Mouse (Mus musculus) megakaryocyte-erythroid progenitor cell, adult 5-6 weeks (primary cell): ENCODE measurements around the gene Vti1a. TPM values are rescaled to one million over a fixed set of nuclear protein-coding genes. Genes with fewer than 3 reads are reported as not detected.

Experiments used
- ATAC-seq: replicated peaks from 2 replicates; pipeline ENCODE4 v1.8.0; 2016; ENCODE audit warnings: mild to moderate bottlenecking, inconsistent platforms; ENCODE audit not compliant: severe bottlenecking, poor library complexity, low FRiP score, low TSS enrichment
- total RNA-seq, 2 experiments: library from RNA; stranded (forward) in 1 of 2; stranded (reverse) in 1 of 2; fragments of 200-1000, 215-1000 nt in 1 of 2; fragments of >200 nt in 1 of 2; fragmentation: Nextera tagmentation in 1 of 2; gene quantifications; 2 replicates each; pipeline ENCODE4 v1.2.3; 2014 to 2017

Vti1a gene
- total RNA-seq, 2 experiments from 2014 or later: 54.3 to 56.4 TPM

DNA sequence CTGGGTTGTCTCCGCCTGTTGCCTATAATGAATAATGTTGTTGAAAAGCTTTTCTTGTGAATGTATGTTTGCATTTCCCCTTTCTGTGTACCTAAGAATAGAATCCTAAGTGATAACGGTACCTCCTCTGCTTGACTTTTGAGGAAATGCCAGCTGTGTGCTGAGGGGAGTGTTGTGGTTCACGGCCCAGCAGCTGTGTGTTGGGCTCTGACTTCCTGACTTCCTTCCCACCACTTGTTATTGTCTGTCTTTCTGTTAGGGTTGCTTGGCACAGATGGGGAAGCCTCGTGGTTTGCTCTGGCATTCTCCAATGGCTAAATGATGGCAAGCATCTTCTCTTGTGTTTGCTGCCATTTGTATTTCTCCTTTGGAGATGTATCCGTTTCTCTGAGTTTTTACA lies 228.4 kb downstream of the Vti1a start:
- ATAC-seq: peak; percentile 38; the same call in 1 of the 2 replicates

- peak; percentile 88 for ATAC-seq
Measured at GRCm38 (mm10) chr19:55545529-55545928, 229.4 kb downstream of the Vti1a start.

- ATAC-seq: no peak
Measured at GRCm38 (mm10) chr19:55546009-55546528, 230.0 kb downstream of the Vti1a start.

DNA sequence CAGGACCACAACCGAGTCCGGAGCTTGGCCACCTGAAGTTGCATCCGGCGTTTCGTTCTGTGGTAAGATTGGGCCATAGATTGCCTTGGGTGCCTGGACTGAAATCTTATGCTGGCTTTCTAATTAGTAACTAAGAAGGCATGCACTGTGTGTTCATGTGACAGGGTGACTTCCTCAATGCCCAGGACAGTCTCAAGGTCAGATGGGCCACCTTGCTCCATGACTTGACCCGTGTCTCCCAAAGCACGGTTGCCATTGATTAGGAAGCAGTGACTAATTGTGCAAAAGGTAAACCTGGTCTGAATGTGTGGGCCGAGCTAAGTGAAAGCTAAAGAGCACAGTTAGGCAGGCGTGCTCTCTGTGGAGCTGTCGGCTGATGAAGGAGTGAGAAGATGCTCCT lies 232.1 kb downstream of the Vti1a start:
- no peak for ATAC-seq

DNA sequence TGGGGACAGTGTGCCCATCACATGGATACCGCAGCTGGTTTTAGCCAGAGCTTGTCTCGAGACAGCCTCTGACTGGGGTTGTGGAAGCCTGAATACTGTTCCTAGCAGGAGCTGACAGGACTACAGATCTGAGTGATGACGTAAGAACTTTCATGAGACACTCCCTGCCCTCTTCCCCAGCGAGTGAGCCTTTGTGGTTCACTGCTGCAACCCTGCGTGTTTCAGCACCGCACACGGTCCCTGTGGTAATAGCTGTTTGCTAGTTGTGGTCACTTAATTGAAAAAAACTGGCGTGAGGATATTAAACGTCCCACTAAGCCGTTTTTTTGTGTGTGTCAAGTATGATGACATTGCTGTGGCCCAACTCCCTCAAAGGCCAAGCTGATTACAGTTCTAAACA lies 232.6 kb downstream of the Vti1a start:
- no peak for ATAC-seq

- ATAC-seq: no peak
Measured at GRCm38 (mm10) chr19:55550176-55550575, 234.1 kb downstream of the Vti1a start.

- no peak for ATAC-seq
Measured at GRCm38 (mm10) chr19:55552339-55552738, 236.2 kb downstream of the Vti1a start.

DNA sequence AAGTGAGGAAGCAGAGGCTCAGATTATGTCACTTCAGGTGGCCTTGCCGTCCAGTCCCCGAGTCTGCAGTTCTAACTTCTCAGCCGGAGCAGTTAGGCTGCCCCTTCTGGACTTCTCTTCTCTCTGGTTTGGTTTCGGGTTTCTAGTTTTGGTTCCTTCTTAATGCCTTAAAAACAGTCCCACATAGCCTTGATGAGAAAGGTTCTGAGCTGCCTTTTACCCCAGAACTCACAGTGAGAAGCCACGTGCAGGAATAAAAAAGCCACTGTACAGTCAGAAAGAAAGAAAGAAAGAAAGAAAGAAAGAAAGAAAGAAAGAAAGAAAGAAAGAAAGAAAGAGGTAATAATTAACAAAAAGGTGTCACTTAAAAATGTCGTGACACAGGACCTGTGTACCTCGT lies 236.8 kb downstream of the Vti1a start:
- ATAC-seq: no peak

DNA sequence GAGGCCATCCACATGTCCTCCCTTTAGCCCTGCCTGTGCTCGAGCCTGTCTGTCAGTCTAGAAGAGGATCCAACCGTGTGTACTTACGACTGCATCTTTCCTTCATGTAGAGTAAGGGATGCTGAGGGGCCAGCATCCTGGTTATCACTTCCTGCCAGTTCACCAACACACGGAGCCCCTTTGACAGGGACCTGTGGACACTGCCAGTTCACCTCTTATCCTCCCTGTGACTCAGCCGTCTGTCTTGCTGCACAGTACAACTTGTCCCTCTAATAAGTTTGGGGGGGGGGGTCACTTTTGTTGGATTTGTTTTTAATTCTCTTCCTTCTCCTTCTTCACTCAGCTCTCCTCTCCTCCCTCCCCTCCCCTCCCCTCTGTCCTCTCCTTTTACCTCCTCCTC lies 238.2 kb downstream of the Vti1a start:
- ATAC-seq: no peak

DNA sequence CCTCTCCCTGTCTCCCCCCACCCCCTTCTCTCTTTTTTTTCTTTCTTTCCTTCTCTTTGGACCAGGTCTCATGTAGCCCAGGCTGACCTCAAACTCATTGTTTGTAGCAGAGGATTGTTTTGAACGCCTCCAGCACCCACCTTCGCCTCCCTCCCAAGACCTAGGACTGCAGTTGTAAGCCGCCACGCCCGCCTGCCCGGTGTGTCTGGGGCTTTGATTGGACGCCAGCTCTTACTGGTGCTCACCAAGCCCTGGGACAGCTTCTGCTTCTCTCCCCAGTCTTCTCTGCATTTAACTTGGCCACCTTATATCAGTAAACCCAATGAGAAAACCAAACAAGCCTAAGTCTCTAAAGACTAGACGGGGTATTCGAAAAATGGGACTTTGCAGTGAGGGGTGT lies 238.6 kb downstream of the Vti1a start:
- ATAC-seq: no peak

- peak; percentile 52; the same call in 1 of the 2 replicates for ATAC-seq
Measured at GRCm38 (mm10) chr19:55556168-55556999, 240.3 kb downstream of the Vti1a start.

DNA sequence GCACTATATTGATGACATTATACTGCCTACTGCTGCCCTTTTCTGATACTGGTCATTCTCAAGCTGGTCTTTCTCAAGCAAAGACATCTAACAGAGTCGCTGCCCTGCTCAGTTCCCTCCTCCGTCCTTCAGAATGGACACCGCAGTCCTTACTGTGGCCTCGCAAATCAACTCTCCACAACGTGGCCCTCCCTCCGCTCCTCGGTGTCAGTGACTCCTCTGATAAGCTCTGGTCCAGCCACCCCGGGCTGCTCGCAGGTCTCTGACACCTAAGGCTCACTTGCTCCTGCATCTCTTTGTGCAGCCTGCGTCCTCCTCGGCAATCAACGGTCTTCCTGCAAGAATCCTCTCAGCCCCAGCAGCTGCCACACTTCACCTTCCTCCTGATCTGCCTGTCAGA lies 243.2 kb downstream of the Vti1a start:
- no peak for ATAC-seq

GRCm38 (mm10) chr19:55560088-55560682 lies 244.1 kb downstream of the Vti1a start:
- no peak for ATAC-seq

GRCm38 (mm10) chr19:55561469-55561868 lies 245.4 kb downstream of the Vti1a start:
- ATAC-seq: no peak

- no peak for ATAC-seq
Measured at GRCm38 (mm10) chr19:55562487-55563147, 246.5 kb downstream of the Vti1a start.

DNA sequence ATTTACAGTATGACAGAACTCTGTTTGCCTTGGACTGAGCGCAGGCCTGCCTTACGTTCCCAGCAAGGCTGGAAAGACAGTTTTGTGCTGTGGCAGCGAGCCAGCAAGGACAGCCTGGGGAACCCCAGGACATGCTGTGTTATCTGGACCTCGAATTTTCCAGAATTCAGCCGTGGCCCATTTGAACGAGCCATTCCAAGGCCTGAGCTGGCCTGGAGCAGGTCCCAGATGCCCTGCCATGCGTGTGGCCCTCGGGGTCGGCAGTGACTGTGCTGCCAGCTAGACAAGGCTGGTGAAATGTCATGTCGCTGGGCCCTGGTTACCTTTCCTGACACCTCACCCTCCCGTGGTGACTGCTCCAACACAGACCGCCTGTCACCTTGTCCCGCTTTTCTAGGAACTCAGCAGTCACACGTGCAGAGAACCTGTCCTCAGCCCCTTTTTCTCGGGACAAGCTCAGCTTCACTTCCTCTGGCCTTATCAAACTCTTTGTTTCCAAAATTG lies 247.1 kb downstream of the Vti1a start:
- no peak for ATAC-seq

- ATAC-seq: peak; percentile 58
Measured at GRCm38 (mm10) chr19:55564104-55564938, 248.2 kb downstream of the Vti1a start.

DNA sequence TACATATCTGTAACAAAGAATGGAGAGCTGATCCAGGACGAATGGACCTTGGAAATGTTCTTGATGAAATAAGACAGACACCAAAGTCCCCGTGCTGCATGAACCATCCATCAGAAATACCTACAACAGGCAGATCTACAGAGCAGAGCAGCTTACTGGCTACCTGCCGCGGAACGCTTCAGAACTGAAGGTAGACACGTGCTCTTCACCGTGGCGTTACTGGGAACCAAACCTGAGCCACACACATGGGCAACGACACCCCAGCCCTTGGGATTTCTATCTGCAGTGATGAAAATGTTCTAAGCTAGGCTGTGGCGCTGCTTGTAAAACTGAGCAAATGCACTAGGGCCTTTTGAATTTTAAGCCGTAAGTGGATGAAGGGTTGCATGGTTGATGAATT lies 249.0 kb downstream of the Vti1a start:
- ATAC-seq: no peak
